Mouse (Mus musculus): ENCODE results near the gene Cdkn1b.

Cdkn1b gene

GRCm38 (mm10) chr6:134903891-134904884, 16.0 kb upstream of the Cdkn1b start:
- DNase-seq (ENCODE audit: low read depth) = no peak

GRCm38 (mm10) chr6:134905811-134906210, 14.4 kb upstream of the Cdkn1b start:
- no peak for DNase-seq (ENCODE audit: low read depth)

- DNase-seq (ENCODE audit: low read depth) = no peak
These were observed 5.7 kb upstream of the Cdkn1b start for GRCm38 (mm10) chr6:134914523-134914922.

GRCm38 (mm10) chr6:134916641-134917040, 3.6 kb upstream of the Cdkn1b start:
- DNase-seq (ENCODE audit: low read depth) = peak; percentile 69

GRCm38 (mm10) chr6:134917087-134917486, 3.1 kb upstream of the Cdkn1b start:
- peak; percentile 78 for DNase-seq (ENCODE audit: low read depth)

GRCm38 (mm10) chr6:134918769-134919168, 1.4 kb upstream of the Cdkn1b start:
- DNase-seq (ENCODE audit: low read depth) = peak; percentile 79

GRCm38 (mm10) chr6:134919511-134920189, 551 bp upstream of the Cdkn1b start:
- DNase-seq (ENCODE audit: low read depth) = no peak

- peak; percentile 90 for DNase-seq (ENCODE audit: low read depth)
These were observed 953 bp downstream of the Cdkn1b start for GRCm38 (mm10) chr6:134921014-134921694.

- DNase-seq (ENCODE audit: low read depth) = no peak
These were observed 1.7 kb downstream of the Cdkn1b start for GRCm38 (mm10) chr6:134921695-134922510.

- DNase-seq (ENCODE audit: low read depth) = peak; percentile 51
These were observed 2.5 kb downstream of the Cdkn1b start for GRCm38 (mm10) chr6:134922511-134923195.

GRCm38 (mm10) chr6:134923670-134924069, 3.5 kb downstream of the Cdkn1b start:
- DNase-seq (ENCODE audit: low read depth) = no peak

- no peak for DNase-seq (ENCODE audit: low read depth)
These were observed 4.1 kb downstream of the Cdkn1b start for GRCm38 (mm10) chr6:134924262-134924661.

- DNase-seq (ENCODE audit: low read depth) = peak; percentile 50
These were observed 5.6 kb downstream of the Cdkn1b start for GRCm38 (mm10) chr6:134925673-134926337.

- DNase-seq (ENCODE audit: low read depth) = peak; percentile 32
These were observed 6.1 kb downstream of the Cdkn1b start for GRCm38 (mm10) chr6:134926338-134926705.

- peak; percentile 67 for DNase-seq (ENCODE audit: low read depth)
These were observed 6.8 kb downstream of the Cdkn1b start for GRCm38 (mm10) chr6:134926803-134927594.

- no peak for DNase-seq (ENCODE audit: low read depth)
These were observed 7.4 kb downstream of the Cdkn1b start for GRCm38 (mm10) chr6:134927595-134928095.

- DNase-seq (ENCODE audit: low read depth) = peak; percentile 91
These were observed 8.1 kb downstream of the Cdkn1b start for GRCm38 (mm10) chr6:134928096-134928888.

GRCm38 (mm10) chr6:134928889-134929310, 8.7 kb downstream of the Cdkn1b start:
- no peak for DNase-seq (ENCODE audit: low read depth)
